Mouse (Mus musculus): ENCODE data around the gene Smg9. TPM values are rescaled to one million over a fixed set of nuclear protein-coding genes. Genes with fewer than 3 reads are reported as not detected.

Smg9 gene
- total RNA-seq, 1 experiment from 2014 or later, result 30.7 TPM

GRCm38 (mm10) chr7:24430551-24431345 is 31.3 kb downstream of the Smg9 start:
- ATAC-seq (ENCODE audit: extremely low read depth, insufficient number of reproducible peaks, low FRiP score, poor library complexity, severe bottlenecking), result 0 out of 2 replicates have a peak, but pooled peaks have one; percentile 30

- ATAC-seq (ENCODE audit: extremely low read depth, insufficient number of reproducible peaks, low FRiP score, poor library complexity, severe bottlenecking), result no peak
Observed at GRCm38 (mm10) chr7:24431713-24432112, 32.3 kb downstream of the Smg9 start.

GRCm38 (mm10) chr7:24435305-24435704 is 35.9 kb downstream of the Smg9 start:
- no peak for ATAC-seq (ENCODE audit: extremely low read depth, insufficient number of reproducible peaks, low FRiP score, poor library complexity, severe bottlenecking)

GRCm38 (mm10) chr7:24437981-24438380 is 38.6 kb downstream of the Smg9 start:
- ATAC-seq (ENCODE audit: extremely low read depth, insufficient number of reproducible peaks, low FRiP score, poor library complexity, severe bottlenecking), result no peak

- no peak for ATAC-seq (ENCODE audit: extremely low read depth, insufficient number of reproducible peaks, low FRiP score, poor library complexity, severe bottlenecking)
Observed at GRCm38 (mm10) chr7:24439191-24439590, 39.8 kb downstream of the Smg9 start.

GRCm38 (mm10) chr7:24439891-24440290 is 40.5 kb downstream of the Smg9 start:
- ATAC-seq (ENCODE audit: extremely low read depth, insufficient number of reproducible peaks, low FRiP score, poor library complexity, severe bottlenecking), result no peak

- ATAC-seq (ENCODE audit: extremely low read depth, insufficient number of reproducible peaks, low FRiP score, poor library complexity, severe bottlenecking), result peak; percentile 87
Observed at GRCm38 (mm10) chr7:24441785-24442184, 42.4 kb downstream of the Smg9 start.

GRCm38 (mm10) chr7:24442313-24442712 is 42.9 kb downstream of the Smg9 start:
- ATAC-seq (ENCODE audit: extremely low read depth, insufficient number of reproducible peaks, low FRiP score, poor library complexity, severe bottlenecking), result peak; percentile 55

- peak; percentile 73 for ATAC-seq (ENCODE audit: extremely low read depth, insufficient number of reproducible peaks, low FRiP score, poor library complexity, severe bottlenecking)
Observed at GRCm38 (mm10) chr7:24445266-24445926, 46.0 kb downstream of the Smg9 start.

GRCm38 (mm10) chr7:24446697-24447340 is 47.4 kb downstream of the Smg9 start:
- no peak for ATAC-seq (ENCODE audit: extremely low read depth, insufficient number of reproducible peaks, low FRiP score, poor library complexity, severe bottlenecking)

GRCm38 (mm10) chr7:24448782-24449517 is 49.5 kb downstream of the Smg9 start:
- no peak for ATAC-seq (ENCODE audit: extremely low read depth, insufficient number of reproducible peaks, low FRiP score, poor library complexity, severe bottlenecking)

- peak; percentile 45 for ATAC-seq (ENCODE audit: extremely low read depth, insufficient number of reproducible peaks, low FRiP score, poor library complexity, severe bottlenecking)
Observed at GRCm38 (mm10) chr7:24450585-24451017, 51.2 kb downstream of the Smg9 start.

GRCm38 (mm10) chr7:24451855-24452311 is 52.5 kb downstream of the Smg9 start, which contains the start of gene Irgc1:
Gene Irgc1 (minus strand): TSS chr7:24452297.
- peak; percentile 79 for ATAC-seq (ENCODE audit: extremely low read depth, insufficient number of reproducible peaks, low FRiP score, poor library complexity, severe bottlenecking)

GRCm38 (mm10) chr7:24454199-24454598 is 54.8 kb downstream of the Smg9 start:
- no peak for ATAC-seq (ENCODE audit: extremely low read depth, insufficient number of reproducible peaks, low FRiP score, poor library complexity, severe bottlenecking)

- ATAC-seq (ENCODE audit: extremely low read depth, insufficient number of reproducible peaks, low FRiP score, poor library complexity, severe bottlenecking), result no peak
Observed at GRCm38 (mm10) chr7:24455726-24456125, 56.3 kb downstream of the Smg9 start.

GRCm38 (mm10) chr7:24457726-24458370 is 58.4 kb downstream of the Smg9 start:
- ATAC-seq (ENCODE audit: extremely low read depth, insufficient number of reproducible peaks, low FRiP score, poor library complexity, severe bottlenecking), result peak; percentile 68

- no peak for ATAC-seq (ENCODE audit: extremely low read depth, insufficient number of reproducible peaks, low FRiP score, poor library complexity, severe bottlenecking)
Observed at GRCm38 (mm10) chr7:24459440-24459839, 60.0 kb downstream of the Smg9 start.

GRCm38 (mm10) chr7:24459843-24460242 is 60.4 kb downstream of the Smg9 start:
- peak; percentile 21; the same call in 1 of the 2 replicates for ATAC-seq (ENCODE audit: extremely low read depth, insufficient number of reproducible peaks, low FRiP score, poor library complexity, severe bottlenecking)

Measured in neutrophil, adult 5-6 weeks (primary cell).